Mouse (Mus musculus) embryonic facial prominence, embryonic 15.5 days (tissue): ENCODE data around the gene Cdkn2c. TPM values are rescaled to one million over a fixed set of nuclear protein-coding genes. Genes with fewer than 3 reads are reported as not detected.
"Not testable (repeated sequence)": the region's sequence is repeated elsewhere in the genome, so short reads cannot be mapped to it uniquely, and the experiment has no call there.

Experiments used
- ATAC-seq: fragments of 200-750 bp; cut with Nextera tagmentation; 2 replicates; pipeline ENCODE4 v1.8.0; 2017; ENCODE audit warnings: low read depth, moderate TSS enrichment; ENCODE audit not compliant: insufficient number of reproducible peaks, low FRiP score, low TSS enrichment
- H3K27ac ChIP-seq: fragments of 300-500 bp; sonication (generic); replicated peaks from 2 replicates; pipeline ENCODE4 v1.5.1; 2015; ENCODE audit warnings: mild to moderate bottlenecking, inconsistent platforms
- H3K27me3 ChIP-seq: fragments of 300-500 bp; sonication (generic); 2 replicates; pipeline ENCODE4 v1.6.1; 2015; ENCODE audit warnings: inconsistent platforms
- H3K36me3 ChIP-seq: fragments of 300-500 bp; sonication (generic); 2 replicates; pipeline ENCODE4 v1.6.1; 2015; ENCODE audit warnings: mild to moderate bottlenecking, inconsistent platforms
- H3K4me1 ChIP-seq: fragments of 300-500 bp; sonication (generic); 2 replicates; pipeline ENCODE4 v1.6.1; 2015; ENCODE audit warnings: inconsistent platforms
- H3K4me2 ChIP-seq: fragments of 300-500 bp; sonication (generic); replicated peaks from 2 replicates; pipeline ENCODE4 v1.6.1; 2015; ENCODE audit warnings: mild to moderate bottlenecking, inconsistent platforms
- H3K4me3 ChIP-seq: fragments of 300-500 bp; sonication (generic); replicated peaks from 2 replicates; pipeline ENCODE4 v1.5.1; 2015; ENCODE audit warnings: mild to moderate bottlenecking, inconsistent platforms
- H3K9ac ChIP-seq: fragments of 300-500 bp; sonication (generic); 2 replicates; pipeline ENCODE4 v1.6.1; 2015; ENCODE audit warnings: inconsistent platforms
- H3K9me3 ChIP-seq: fragments of 300-500 bp; sonication (generic); replicated peaks from 2 replicates; pipeline ENCODE4 v1.6.1; 2016; ENCODE audit warnings: inconsistent platforms
- WGBS: fragments of 180-500 bp; shearing (Covaris S2); methylation state at CpG from one replicate; pipeline ENCODE4 v1.1.7; 2015; 5-methylcytosine and 5-hydroxymethylcytosine counted together
- polyA plus RNA-seq: library from polyadenylated mRNA; unstranded; fragments of >200 nt; fragmentation: Nextera tagmentation; extraction: Ambion mirVana; gene quantifications from 2 replicates; pipeline ENCODE4 v1.2.1, GENCODE M21; 2015

Cdkn2c gene
- polyA plus RNA-seq = 22.5 and 25.7 TPM in 2 replicates

GRCm38 (mm10) chr4:109666461-109667269 is at the start of gene Cdkn2c:
Cdkn2c (minus strand) TSS chr4:109667189.
- peak; percentile 95 for ATAC-seq

GRCm38 (mm10) chr4:109705349-109705748 is 38.4 kb upstream of the Cdkn2c start:
- Histone ChIP-seq H3K4me1 (no peaks in the 10 kb centered on the region), H3K9ac (no peak overlapping the region), H3K4me3 (no peak overlapping the region), H3K4me2 (no peak overlapping the region), H3K27me3 (no peaks in the 10 kb centered on the region), H3K9me3 (no peaks in the 10 kb centered on the region), H3K36me3 (no peaks in the 10 kb centered on the region), H3K27ac (no peak overlapping the region)
- ATAC-seq = no peak
- WGBS = 84% methylated on average over 2 of the region's 2 CpGs

More at GRCm38 (mm10) chr4:109666461-109667269, at the start of gene Cdkn2c:
- peaks cover 10% of the 10 kb centered on the region for H3K27me3 ChIP-seq
- H3K36me3 ChIP-seq = no peaks in the 10 kb centered on the region
- peak within 1 kb of the TSS; percentile 97 for H3K27ac ChIP-seq
- no peaks in the 10 kb centered on the region for H3K9me3 ChIP-seq
- 0 out of 2 replicates have a peak, but pooled peaks cover 13% of the 10 kb centered on the region for H3K4me1 ChIP-seq
- peak within 1 kb of the TSS; percentile 73 for H3K9ac ChIP-seq
- under 1% methylated on average over 64 of the region's 64 CpGs for WGBS
- H3K4me2 ChIP-seq = peak within 1 kb of the TSS; percentile 96
- peak within 1 kb of the TSS; percentile 81 for H3K4me3 ChIP-seq

GRCm38 (mm10) chr4:109703568-109703967 is 36.6 kb upstream of the Cdkn2c start:
- Histone ChIP-seq H3K9ac (no peak overlapping the region), H3K4me1 (no peaks in the 10 kb centered on the region), H3K9me3 (no peaks in the 10 kb centered on the region), H3K27me3 (no peaks in the 10 kb centered on the region), H3K4me3 (no peak overlapping the region), H3K27ac (no peak overlapping the region), H3K4me2 (no peak overlapping the region), H3K36me3 (no peaks in the 10 kb centered on the region)
- ATAC-seq = no peak

GRCm38 (mm10) chr4:109700727-109701126 is 33.7 kb upstream of the Cdkn2c start:
- not testable (repeated sequence) for H3K4me2 ChIP-seq, H3K9ac ChIP-seq, H3K27me3 ChIP-seq, H3K4me3 ChIP-seq, H3K36me3 ChIP-seq, H3K9me3 ChIP-seq, H3K4me1 ChIP-seq, ATAC-seq, H3K27ac ChIP-seq
- WGBS = 92% methylated on average over 3 of the region's 3 CpGs

- Histone ChIP-seq H3K27me3 (no peaks in the 10 kb centered on the region), H3K4me3 (no peak overlapping the region), H3K9ac (no peak overlapping the region), H3K4me1 (no peaks in the 10 kb centered on the region), H3K4me2 (no peak overlapping the region), H3K27ac (no peak overlapping the region), H3K9me3 (no peaks in the 10 kb centered on the region; the same call in 1 of the 2 replicates), H3K36me3 (peaks cover 6% of the 10 kb centered on the region; the same call in 1 of the 2 replicates)
- no peak for ATAC-seq
These were observed 25.7 kb upstream of the Cdkn2c start for GRCm38 (mm10) chr4:109692674-109693073.

- no peaks in the 10 kb centered on the region for H3K27me3 ChIP-seq
- no peaks in the 10 kb centered on the region for H3K36me3 ChIP-seq
- no peaks in the 10 kb centered on the region for H3K9me3 ChIP-seq
- H3K4me2 ChIP-seq = no peak overlapping the region
- no peak overlapping the region for H3K27ac ChIP-seq
- no peak overlapping the region for H3K4me3 ChIP-seq
- H3K9ac ChIP-seq = no peak overlapping the region
- no peak for ATAC-seq
- no peaks in the 10 kb centered on the region for H3K4me1 ChIP-seq
- WGBS = 63% methylated on average over 2 of the region's 2 CpGs
These were observed 16.6 kb upstream of the Cdkn2c start for GRCm38 (mm10) chr4:109683561-109683960.

GRCm38 (mm10) chr4:109677221-109677620 is 10.2 kb upstream of the Cdkn2c start:
- Histone ChIP-seq H3K4me1 (peaks cover 5% of the 10 kb centered on the region), H3K27ac (peak overlapping the region; percentile 95), H3K27me3 (no peaks in the 10 kb centered on the region), H3K4me2 (peak overlapping the region; percentile 64), H3K4me3 (peak overlapping the region; percentile 62), H3K9ac (peak overlapping the region; percentile 71), H3K9me3 (no peaks in the 10 kb centered on the region), H3K36me3 (no peaks in the 10 kb centered on the region)
- 0% methylated on average over 3 of the region's 3 CpGs for WGBS
- ATAC-seq = no peak

- Histone ChIP-seq H3K27ac (peak within 1 kb of the TSS; percentile 95), H3K4me3 (peak within 1 kb of the TSS; percentile 62), H3K9ac (peak within 1 kb of the TSS; percentile 71), H3K36me3 (no peaks in the 10 kb centered on the region), H3K4me2 (peak within 1 kb of the TSS; percentile 64), H3K27me3 (no peaks in the 10 kb centered on the region), H3K4me1 (peaks cover 5% of the 10 kb centered on the region), H3K9me3 (no peaks in the 10 kb centered on the region)
- ATAC-seq = peak; percentile 95
- under 1% methylated on average over 107 of the region's 107 CpGs for WGBS
These were observed 9.5 kb upstream of the Cdkn2c start, which contains the start of gene Faf1 for GRCm38 (mm10) chr4:109676218-109677215. Faf1 (plus strand) TSS chr4:109676588.

- peaks cover 5% of the 10 kb centered on the region for H3K4me1 ChIP-seq
- H3K36me3 ChIP-seq = no peaks in the 10 kb centered on the region
- no peaks in the 10 kb centered on the region for H3K27me3 ChIP-seq
- WGBS = 86% methylated on average over 2 of the region's 2 CpGs
- no peak overlapping the region for H3K27ac ChIP-seq
- no peak for ATAC-seq
- no peak overlapping the region for H3K4me2 ChIP-seq
- no peaks in the 10 kb centered on the region for H3K9me3 ChIP-seq
- H3K4me3 ChIP-seq = no peak overlapping the region
- H3K9ac ChIP-seq = no peak overlapping the region
These were observed 7.1 kb upstream of the Cdkn2c start for GRCm38 (mm10) chr4:109674097-109674496.

GRCm38 (mm10) chr4:109671941-109672340 is 5.0 kb upstream of the Cdkn2c start:
- H3K27me3 ChIP-seq = no peaks in the 10 kb centered on the region
- ATAC-seq = no peak
- no peak overlapping the region for H3K27ac ChIP-seq
- no peak overlapping the region for H3K4me3 ChIP-seq
- 82% methylated on average over 1 of the region's 1 CpGs for WGBS
- H3K36me3 ChIP-seq = no peaks in the 10 kb centered on the region
- no peaks in the 10 kb centered on the region for H3K9me3 ChIP-seq
- no peak overlapping the region for H3K9ac ChIP-seq
- H3K4me1 ChIP-seq = 0 out of 2 replicates have a peak, but pooled peaks cover 5% of the 10 kb centered on the region
- no peak overlapping the region for H3K4me2 ChIP-seq

- Histone ChIP-seq H3K4me2 (no peak overlapping the region), H3K27ac (no peak overlapping the region), H3K9ac (no peak overlapping the region), H3K27me3 (no peaks in the 10 kb centered on the region), H3K9me3 (no peaks in the 10 kb centered on the region), H3K4me3 (no peak overlapping the region), H3K36me3 (no peaks in the 10 kb centered on the region), H3K4me1 (0 out of 2 replicates have a peak, but pooled peaks cover 5% of the 10 kb centered on the region)
- WGBS = 58% methylated on average over 2 of the region's 2 CpGs
- no peak for ATAC-seq
These were observed 3.2 kb upstream of the Cdkn2c start for GRCm38 (mm10) chr4:109670213-109670612.
